11 mouse cellular contexts compared by ENCODE assay signal in genomic region chr7:105761813-105762484, GRCm38 (mm10). TPM values are rescaled to one million over a fixed set of nuclear protein-coding genes. Genes with fewer than 3 reads are reported as not detected.
DNase-seq lines count a peak whose midpoint lies in the region; ATAC-seq and TF ChIP-seq lines count a peak whose summit lies in the region.
"Had no signal": no experiment of that assay in that cellular context is flagged by ENCODE, and none has a peak within 500 bp of the region (broad histone marks: within the 10 kb centered on the region; RNA-seq: fewer than 3 reads in every experiment).

No protein-coding gene starts in this region.

- no peaks in the 10 kb centered on the region for H3K79me2 ChIP-seq in heart, adult 2 months (replicated peaks; ENCODE audit: control insufficient read depth, insufficient read depth, low read length)

- peaks cover 30% of the 10 kb centered on the region for H3K27me3 ChIP-seq in heart, embryonic 11.5 days (ENCODE audit: control insufficient read depth, insufficient read depth, low read length)
- no peaks in the 10 kb centered on the region for H3K27me3 ChIP-seq in heart, adult 2 months (ENCODE audit: control insufficient read depth, insufficient read depth, low read length)
- H3K27me3 ChIP-seq in neural tube, embryonic 11.5 days (ENCODE audit: control insufficient read depth, insufficient read depth, low read length): peaks cover 23% of the 10 kb centered on the region
- peaks cover 11% of the 10 kb centered on the region for H3K27me3 ChIP-seq in liver, embryonic 14.5 days (ENCODE audit: control insufficient read depth, insufficient read depth, low read length)

- 25% methylated on average over 51 of the region's 51 CpGs for WGBS in heart, embryonic 11.5 days (ENCODE audit: insufficient replicate concordance)
- WGBS in heart, adult 2 months: 49% methylated on average over 51 of the region's 51 CpGs
- 18% methylated on average over 43 of the region's 51 CpGs for WGBS in neural tube, embryonic 11.5 days
- WGBS in liver, embryonic 14.5 days (ENCODE audit: insufficient replicate concordance): 7% methylated on average over 51 of the region's 51 CpGs

- H3K36me3 ChIP-seq in heart, embryonic 11.5 days (ENCODE audit: control insufficient read depth, insufficient read depth, low read length): peaks cover 28% of the 10 kb centered on the region
- no peaks in the 10 kb centered on the region; the same call in 1 of the 2 replicates for H3K36me3 ChIP-seq in heart, adult 2 months (ENCODE audit: control insufficient read depth, insufficient read depth, low read length)
- peaks cover 50% of the 10 kb centered on the region for H3K36me3 ChIP-seq in neural tube, embryonic 11.5 days (ENCODE audit: control insufficient read depth, insufficient read depth, low read length)
- no peaks in the 10 kb centered on the region for H3K36me3 ChIP-seq in liver, embryonic 14.5 days (replicated peaks; ENCODE audit: control insufficient read depth, insufficient read depth, low read depth)

- H3K9ac ChIP-seq in heart, embryonic 11.5 days (ENCODE audit: low read depth, low read length): peak overlapping the region; percentile 34; the same call in 1 of the 2 replicates
- H3K9ac ChIP-seq in heart, adult 2 months (ENCODE audit: low read depth, low read length): no peak overlapping the region
- H3K9ac ChIP-seq in neural tube, embryonic 11.5 days (ENCODE audit: low read length): no peak overlapping the region
- no peak overlapping the region for H3K9ac ChIP-seq in liver, embryonic 14.5 days (replicated peaks)

- no peaks in the 10 kb centered on the region for H3K9me3 ChIP-seq in heart, embryonic 11.5 days (replicated peaks; ENCODE audit: control insufficient read depth, low read length)
- H3K9me3 ChIP-seq in neural tube, embryonic 11.5 days (ENCODE audit: control insufficient read depth, low read length): no peaks in the 10 kb centered on the region
- no peaks in the 10 kb centered on the region for H3K9me3 ChIP-seq in liver, embryonic 14.5 days (ENCODE audit: control insufficient read depth, low read length)

- no peak for TF ChIP-seq EP300 in heart, adult 2 months (IDR thresholded peaks at IDR 0.05; ENCODE audit: insufficient read depth, low read depth, low read length)
- no peak for TF ChIP-seq EP300 in liver, embryonic 14.5 days (IDR thresholded peaks at IDR 0.05; ENCODE audit: low read depth)

- H3K4me2 ChIP-seq in heart, embryonic 11.5 days: peak overlapping the region; percentile 81
- H3K4me2 ChIP-seq in neural tube, embryonic 11.5 days (ENCODE audit: low read depth): no peak overlapping the region
- H3K4me2 ChIP-seq in liver, embryonic 14.5 days (ENCODE audit: low read depth): peak overlapping the region; percentile 48

- no peak for TF ChIP-seq POLR2A in heart, adult 2 months (IDR thresholded peaks at IDR 0.05; ENCODE audit: insufficient read depth, low read depth, low read length)

- peak overlapping the region; percentile 38 for H3K4me3 ChIP-seq in heart, embryonic 11.5 days (ENCODE audit: low read depth, low read length)
- H3K4me3 ChIP-seq in heart, adult 2 months: no peak overlapping the region
- no peak overlapping the region for H3K4me3 ChIP-seq in neural tube, embryonic 11.5 days (ENCODE audit: low read depth, low read length)
- H3K4me3 ChIP-seq in liver, embryonic 14.5 days (ENCODE audit: insufficient read depth in 1 of 2, low read depth in 2 of 2, low read length in 2 of 2): peak overlapping the region in 1 of 2 experiments; percentile 16; a peak in 2 of 4 replicates

- no peak for DNase-seq in heart, adult 2 months
- peak; percentile 19 for DNase-seq in neural tube, embryonic 11.5 days (ENCODE audit: low spot score)
- DNase-seq in neural tube, embryonic 10.5 days (ENCODE audit: extremely low spot score, low spot score): no peak
- DNase-seq in liver, embryonic 14.5 days (ENCODE audit: low read depth in 3 of 3, low spot score in 3 of 3): no peak
- DNase-seq in cerebellum, postnatal 25 days: no peak
- DNase-seq in urinary bladder, postnatal 10 days (ENCODE audit: low spot score): no peak
- no peak for DNase-seq in cerebellum, adult 18-20 months
- DNase-seq: cerebellum, adult 2 months; kidney, postnatal 25 days had no signal

- H3K27ac ChIP-seq in heart, embryonic 11.5 days (ENCODE audit: low read depth, low read length): no peak overlapping the region
- H3K27ac ChIP-seq in heart, adult 2 months: no peak overlapping the region
- H3K27ac ChIP-seq in neural tube, embryonic 11.5 days (ENCODE audit: low read depth, low read length): no peak overlapping the region
- H3K27ac ChIP-seq in liver, embryonic 14.5 days: no peak overlapping the region

- no peak for TF ChIP-seq CTCF in heart, adult 2 months (IDR thresholded peaks at IDR 0.05)
- TF ChIP-seq CTCF in liver, embryonic 14.5 days (IDR thresholded peaks at IDR 0.05; ENCODE audit: low read depth): no peak

- H3K4me1 ChIP-seq in heart, embryonic 11.5 days (ENCODE audit: control insufficient read depth, insufficient read depth, low read length): peaks cover 7% of the 10 kb centered on the region; the same call in 1 of the 2 replicates
- no peaks in the 10 kb centered on the region for H3K4me1 ChIP-seq in heart, adult 2 months (ENCODE audit: control insufficient read depth, insufficient read depth, low read length)
- H3K4me1 ChIP-seq in neural tube, embryonic 11.5 days (ENCODE audit: control insufficient read depth, insufficient read depth, low read length): no peaks in the 10 kb centered on the region
- no peaks in the 10 kb centered on the region for H3K4me1 ChIP-seq in liver, embryonic 14.5 days (replicated peaks; ENCODE audit: control insufficient read depth in 2 of 2, insufficient read depth in 2 of 2, low read length in 1 of 2)

- ATAC-seq in heart, embryonic 11.5 days (replicated peaks; ENCODE audit: insufficient number of reproducible peaks, low FRiP score, low TSS enrichment): 0 out of 2 replicates have a peak, but pooled peaks have one; percentile 9
- ATAC-seq in neural tube, embryonic 11.5 days (ENCODE audit: insufficient read depth, low FRiP score, low TSS enrichment): 0 out of 2 replicates have a peak, but pooled peaks have one; percentile 11
- ATAC-seq in liver, embryonic 14.5 days (ENCODE audit: insufficient read depth): peak; percentile 31; the same call in 1 of the 2 replicates

- intact Hi-C loops in heart, adult 2 months (cut with DNase I): no loop called here

RNA-seq across cellular contexts. Expression of gene Tpp1, which starts 9.9 kb away (rescaled TPM):
- 85.8 and 95.7 TPM in 2 replicates for polyA plus RNA-seq in heart, embryonic 11.5 days (2014; fragmentation: Nextera tagmentation; extraction: Ambion mirVana)
- 10 to 100 TPM; 42.1 to 50.3 TPM for total RNA-seq in heart, adult 2 months (2021)
- polyA plus RNA-seq in heart, adult 2 months (2012; rRNA removed): 66.1 and 90.0 TPM in 2 replicates
- polyA plus RNA-seq in neural tube, embryonic 11.5 days (2014; fragmentation: Nextera tagmentation; extraction: Ambion mirVana): 47.5 and 54.8 TPM in 2 replicates
- polyA plus RNA-seq in liver, embryonic 14.5 days (2012; rRNA removed): 34.1 and 41.9 TPM in 2 replicates
- polyA plus RNA-seq in liver, embryonic 14.5 days (2014; fragmentation: Nextera tagmentation; extraction: Ambion mirVana): 55.2 and 60.7 TPM in 2 replicates

RNA-seq across cellular contexts. Expression of gene Taf10, which starts 17.8 kb away (rescaled TPM):
- 152 and 161 TPM in 2 replicates for polyA plus RNA-seq in heart, embryonic 11.5 days (2014; fragmentation: Nextera tagmentation; extraction: Ambion mirVana)
- 100 to 1,000 TPM; 110 to 115 TPM for total RNA-seq in heart, adult 2 months (2021)
- polyA plus RNA-seq in heart, adult 2 months (2012; rRNA removed): 158 and 176 TPM in 2 replicates
- polyA plus RNA-seq in neural tube, embryonic 11.5 days (2014; fragmentation: Nextera tagmentation; extraction: Ambion mirVana): 183 and 191 TPM in 2 replicates
- polyA plus RNA-seq in liver, embryonic 14.5 days (2012; rRNA removed): 149 and 197 TPM in 2 replicates
- 163 and 167 TPM in 2 replicates for polyA plus RNA-seq in liver, embryonic 14.5 days (2014; fragmentation: Nextera tagmentation; extraction: Ambion mirVana)

RNA-seq across cellular contexts. Expression of gene Rrp8, which starts 24.8 kb away (rescaled TPM):
- polyA plus RNA-seq in heart, embryonic 11.5 days (2014; fragmentation: Nextera tagmentation; extraction: Ambion mirVana): 29.2 and 32.0 TPM in 2 replicates
- 10 to 100 TPM in 1 of 2 experiments, 1 to 10 TPM in 1; 9.2 to 10.8 TPM for total RNA-seq in heart, adult 2 months (2021)
- 4.4 and 8.0 TPM in 2 replicates for polyA plus RNA-seq in heart, adult 2 months (2012; rRNA removed)
- polyA plus RNA-seq in neural tube, embryonic 11.5 days (2014; fragmentation: Nextera tagmentation; extraction: Ambion mirVana): 37.5 and 50.7 TPM in 2 replicates
- polyA plus RNA-seq in liver, embryonic 14.5 days (2012; rRNA removed): 6.5 and 7.0 TPM in 2 replicates
- 9.2 and 13.6 TPM in 2 replicates for polyA plus RNA-seq in liver, embryonic 14.5 days (2014; fragmentation: Nextera tagmentation; extraction: Ambion mirVana)

RNA-seq across cellular contexts. Expression of gene Dchs1, which starts 25.5 kb away (rescaled TPM):
- 7.6 TPM in 2 replicates for polyA plus RNA-seq in heart, embryonic 11.5 days (2014; fragmentation: Nextera tagmentation; extraction: Ambion mirVana)
- total RNA-seq in heart, adult 2 months (2021): 1 to 10 TPM; 7.2 to 8.5 TPM
- 8.0 and 11.0 TPM in 2 replicates for polyA plus RNA-seq in heart, adult 2 months (2012; rRNA removed)
- polyA plus RNA-seq in neural tube, embryonic 11.5 days (2014; fragmentation: Nextera tagmentation; extraction: Ambion mirVana): 21.1 and 22.3 TPM in 2 replicates
- 0.57 and 0.71 TPM in 2 replicates for polyA plus RNA-seq in liver, embryonic 14.5 days (2012; rRNA removed)
- polyA plus RNA-seq in liver, embryonic 14.5 days (2014; fragmentation: Nextera tagmentation; extraction: Ambion mirVana): 0.48 and 0.62 TPM in 2 replicates
- total RNA-seq: monocyte, adult 5-6 weeks had no signal

RNA-seq across cellular contexts. Expression of gene Ilk, which starts 25.6 kb away (rescaled TPM):
- 411 and 451 TPM in 2 replicates for polyA plus RNA-seq in heart, embryonic 11.5 days (2014; fragmentation: Nextera tagmentation; extraction: Ambion mirVana)
- 10 to 100 TPM; 81.4 to 84.4 TPM for total RNA-seq in heart, adult 2 months (2021)
- polyA plus RNA-seq in heart, adult 2 months (2012; rRNA removed): 127 and 168 TPM in 2 replicates
- polyA plus RNA-seq in neural tube, embryonic 11.5 days (2014; fragmentation: Nextera tagmentation; extraction: Ambion mirVana): 252 and 270 TPM in 2 replicates
- polyA plus RNA-seq in liver, embryonic 14.5 days (2012; rRNA removed): 56.7 and 71.1 TPM in 2 replicates
- polyA plus RNA-seq in liver, embryonic 14.5 days (2014; fragmentation: Nextera tagmentation; extraction: Ambion mirVana): 110 and 118 TPM in 2 replicates
